In genomic region chr3:129204441-129205313, GRCm38 (mm10) we compare ENCODE assay signal across 9 mouse cellular contexts. TPM values are rescaled to one million over a fixed set of nuclear protein-coding genes. Genes with fewer than 3 reads are reported as not detected.
DNase-seq lines count a peak whose midpoint lies in the region; ATAC-seq and TF ChIP-seq lines count a peak whose summit lies in the region.
"Had no signal": no experiment of that assay in that cellular context is flagged by ENCODE, and none has a peak within 500 bp of the region (broad histone marks: within the 10 kb centered on the region; RNA-seq: fewer than 3 reads in every experiment).

No protein-coding gene starts in this region.

- H3K27ac ChIP-seq in ES-Bruce4 (ENCODE audit: insufficient read depth, low read length) = no peak overlapping the region
- no peak overlapping the region for H3K27ac ChIP-seq in forebrain, embryonic 14.5 days (ENCODE audit: low read depth, low read length)

- intact Hi-C loops in heart, postnatal 36 days (cut with DNase I) = loop anchor here (1.0 to 10.0 kb wide), 4 partner anchors 317 to 1200 kb away; no protein-coding TSS in a partner anchor

- peak; percentile 84 for DNase-seq in adrenal gland, postnatal 10 days
- peak; percentile 93 for DNase-seq in forebrain, embryonic 14.5 days (ENCODE audit: low spot score)
- peak; percentile 51 to 58 for DNase-seq in heart, postnatal 36 days
- peak; percentile 85 to 89 for DNase-seq in layer of hippocampus, postnatal 10 days (ENCODE audit: low spot score in 2 of 2)
- DNase-seq in lung, postnatal 4 days = peak; percentile 77 to 79
- DNase-seq in right cerebral cortex, postnatal 25 days = peak; percentile 74
- DNase-seq in B cell, adult 2 months = no peak

- no peaks in the 10 kb centered on the region for H3K9me3 ChIP-seq in ES-Bruce4 (replicated peaks; ENCODE audit: control insufficient read depth, insufficient read depth, low read length, poor library complexity, severe bottlenecking)
- H3K9me3 ChIP-seq in forebrain, embryonic 14.5 days (replicated peaks; ENCODE audit: control insufficient read depth, low read length) = no peaks in the 10 kb centered on the region

- peak overlapping the region; percentile 79 for H3K4me2 ChIP-seq in forebrain, embryonic 14.5 days (ENCODE audit: low read length)

- H3K9ac ChIP-seq in ES-Bruce4 (ENCODE audit: low read depth, poor library complexity, severe bottlenecking) = peak overlapping the region; percentile 9; the same call in 1 of the 2 replicates
- H3K9ac ChIP-seq in forebrain, embryonic 14.5 days (ENCODE audit: low read length) = peak overlapping the region; percentile 43

- H3K36me3 ChIP-seq in ES-Bruce4 (ENCODE audit: control insufficient read depth, insufficient read depth, low read length, poor library complexity, severe bottlenecking) = no peaks in the 10 kb centered on the region
- H3K36me3 ChIP-seq in forebrain, embryonic 14.5 days (ENCODE audit: control insufficient read depth, insufficient read depth, low read length) = no peaks in the 10 kb centered on the region

- peak; percentile 95 for ATAC-seq in forebrain, embryonic 14.5 days

- under 1% methylated on average over 48 of the region's 48 CpGs for WGBS in forebrain, embryonic 14.5 days

- H3K4me1 ChIP-seq in ES-Bruce4 (ENCODE audit: control insufficient read depth, insufficient read depth, low read length) = no peaks in the 10 kb centered on the region
- peaks cover 6% of the 10 kb centered on the region for H3K4me1 ChIP-seq in forebrain, embryonic 14.5 days (ENCODE audit: control insufficient read depth, insufficient read depth, low read length)

- TF ChIP-seq CTCF in ES-Bruce4 (IDR thresholded peaks at IDR 0.05; ENCODE audit: low read depth, low read length) = peak; percentile 96

- H3K27me3 ChIP-seq in ES-Bruce4 (ENCODE audit: control insufficient read depth, insufficient read depth, low read length, poor library complexity, severe bottlenecking) = peaks cover 47% of the 10 kb centered on the region
- H3K27me3 ChIP-seq in forebrain, embryonic 14.5 days (replicated peaks; ENCODE audit: control insufficient read depth, insufficient read depth, low read length) = peaks cover 89% of the 10 kb centered on the region

- peak overlapping the region; percentile 61 for H3K4me3 ChIP-seq in ES-Bruce4 (ENCODE audit: low read depth, low read length)
- peak overlapping the region; percentile 39 for H3K4me3 ChIP-seq in forebrain, embryonic 14.5 days (ENCODE audit: low read depth, low read length)
- H3K4me3 ChIP-seq: erythroblast, embryonic 14.5 days had no signal

- TF ChIP-seq EP300 in ES-Bruce4 (IDR thresholded peaks at IDR 0.05; ENCODE audit: insufficient read depth, low read depth, low read length) = 0 out of 2 replicates have a peak, but pooled peaks have one; percentile 27

- TF ChIP-seq POLR2A in ES-Bruce4 (IDR thresholded peaks at IDR 0.05; ENCODE audit: insufficient read depth, low read length) = no peak

RNA-seq across cellular contexts. Expression of gene Pitx2, which starts 5.0 kb away (rescaled TPM):
- 21.4 and 23.4 TPM in 2 replicates for polyA plus RNA-seq in ES-Bruce4 (2011; ENCODE audit: insufficient read depth, insufficient read length, low read depth, missing spikeins)
- under 1 TPM; 0.72 to 0.79 TPM for total RNA-seq in adrenal gland, postnatal 10 days (2021)
- polyA plus RNA-seq in forebrain, embryonic 14.5 days (2014; fragmentation: Nextera tagmentation; extraction: Ambion mirVana) = 9.3 and 13.7 TPM in 2 replicates
- 1 to 10 TPM in 1 of 2 experiments, under 1 TPM in 1; 0.43 to 1.1 TPM for total RNA-seq in heart, postnatal 36 days (2021)
- not detected for total RNA-seq in layer of hippocampus, postnatal 10 days (2021)
- polyA plus RNA-seq: erythroblast, embryonic 14.5 days had no signal

Comparison
In these comparisons a context has a peak if more than half of its experiments do, and no peak if none do; other contexts are left out.
1. DNase-seq: peak in adrenal gland, postnatal 10 days (single experiment), forebrain, embryonic 14.5 days (single experiment), heart, postnatal 36 days (2 of 2), layer of hippocampus, postnatal 10 days (2 of 2), lung, postnatal 4 days (2 of 2) and right cerebral cortex, postnatal 25 days (single experiment); none in B cell, adult 2 months (0 of 2).